Mouse (Mus musculus) spleen, adult 2 months (tissue): Measurements from ENCODE around the gene Nanos3. TPM values are rescaled to one million over a fixed set of nuclear protein-coding genes. Genes with fewer than 3 reads are reported as not detected.

Source experiments
- DNase-seq, 2 experiments: peaks; one replicate each; pipeline versions ENCODE4 v3.0.0 to v3.0.0-alpha.2; 2012 to 2021; ENCODE audit warnings: low spot score in 2 of 2, low read depth in 1 of 2
- H3K27ac ChIP-seq: fragments of 200-500 bp; 2 replicates; pipeline ENCODE4 v1.5.1; 2012; ENCODE audit warnings: low read length, inconsistent platforms; ENCODE audit not compliant: insufficient read depth
- H3K27me3 ChIP-seq: fragments of 200-500 bp; 2 replicates; pipeline ENCODE4 v1.6.1; 2012; ENCODE audit warnings: mild to moderate bottlenecking, moderate library complexity, low read length, inconsistent platforms; ENCODE audit not compliant: control insufficient read depth, insufficient read depth
- H3K36me3 ChIP-seq: fragments of 200-500 bp; 2 replicates; pipeline ENCODE4 v1.6.1; 2012; ENCODE audit warnings: mild to moderate bottlenecking, low read length, inconsistent platforms; ENCODE audit not compliant: control insufficient read depth, insufficient read depth
- H3K4me1 ChIP-seq: fragments of 200-500 bp; 2 replicates; pipeline ENCODE4 v1.6.1; 2011; ENCODE audit warnings: inconsistent platforms; ENCODE audit not compliant: control insufficient read depth, insufficient read depth, insufficient read length
- H3K4me3 ChIP-seq: fragments of 200-500 bp; 2 replicates; pipeline ENCODE4 v1.5.1; 2011; ENCODE audit warnings: mild to moderate bottlenecking, inconsistent platforms; ENCODE audit not compliant: insufficient read depth, insufficient read length; ENCODE audit errors: extremely low read depth
- CTCF ChIP-seq: fragments of 200-500 bp; IDR thresholded peaks from 2 replicates; pipeline ENCODE4 v1.5.1; 2011; ENCODE audit warnings: mild to moderate bottlenecking, inconsistent platforms; ENCODE audit not compliant: insufficient read depth, insufficient read length, insufficient replicate concordance; ENCODE audit errors: extremely low read depth
- POLR2A ChIP-seq: fragments of 200-500 bp; IDR thresholded peaks from 2 replicates; pipeline ENCODE4 v1.6.1; 2011; ENCODE audit warnings: low read depth, low read length, inconsistent platforms
- WGBS: fragments of 180-500 bp; shearing (Covaris S2); methylation state at CpG from one replicate; pipeline ENCODE4 v1.1.7; 2018; 5-methylcytosine and 5-hydroxymethylcytosine counted together
- polyA plus RNA-seq: library from polyadenylated mRNA; depleted of rRNA; stranded (reverse); fragments of >200 nt; gene quantifications from 2 replicates; pipeline ENCODE4 v1.2.3, GENCODE M21; 2012

Nanos3 gene
- polyA plus RNA-seq, 1 experiment, result not detected

GRCm38 (mm10) chr8:84207811-84208210 lies 22.8 kb upstream of the Nanos3 start:
- Histone ChIP-seq H3K4me1 (peaks cover 34% of the 10 kb centered on the region), H3K36me3 (peaks cover 11% of the 10 kb centered on the region), H3K4me3 (no peak overlapping the region), H3K27me3 (no peaks in the 10 kb centered on the region), H3K27ac (peak overlapping the region; percentile 56)
- WGBS, result 13% methylated on average over 7 of the region's 7 CpGs
- TF ChIP-seq CTCF (no peak), POLR2A (no peak)
- DNase-seq, result no peak

DNA sequence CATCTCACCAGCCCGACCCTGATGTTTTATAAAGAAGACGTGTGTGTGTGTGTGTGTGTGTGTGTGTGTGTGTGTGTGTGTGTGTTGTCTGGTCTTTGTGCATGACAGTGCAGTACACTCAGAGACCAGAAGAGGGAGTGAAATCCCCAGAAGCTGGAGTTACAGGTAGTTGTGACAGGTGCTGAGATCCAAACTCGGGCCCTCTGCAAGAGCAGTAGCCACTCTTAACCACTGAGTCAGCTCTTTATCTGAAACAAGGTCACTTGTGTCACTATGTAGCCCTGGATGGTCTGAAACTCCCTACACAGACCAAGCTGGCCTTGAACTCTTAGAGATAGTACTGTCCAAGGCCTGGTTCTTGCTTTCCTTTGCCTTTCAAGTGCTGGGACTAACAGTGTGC lies 21.6 kb upstream of the Nanos3 start:
- Histone ChIP-seq H3K36me3 (peaks cover 3% of the 10 kb centered on the region), H3K4me1 (peaks cover 35% of the 10 kb centered on the region), H3K4me3 (no peak overlapping the region), H3K27me3 (no peaks in the 10 kb centered on the region), H3K27ac (no peak overlapping the region)
- WGBS, result 89% methylated on average over 3 of the region's 3 CpGs
- no peak for DNase-seq
- TF ChIP-seq POLR2A, result no peak
- no peak for TF ChIP-seq CTCF

DNA sequence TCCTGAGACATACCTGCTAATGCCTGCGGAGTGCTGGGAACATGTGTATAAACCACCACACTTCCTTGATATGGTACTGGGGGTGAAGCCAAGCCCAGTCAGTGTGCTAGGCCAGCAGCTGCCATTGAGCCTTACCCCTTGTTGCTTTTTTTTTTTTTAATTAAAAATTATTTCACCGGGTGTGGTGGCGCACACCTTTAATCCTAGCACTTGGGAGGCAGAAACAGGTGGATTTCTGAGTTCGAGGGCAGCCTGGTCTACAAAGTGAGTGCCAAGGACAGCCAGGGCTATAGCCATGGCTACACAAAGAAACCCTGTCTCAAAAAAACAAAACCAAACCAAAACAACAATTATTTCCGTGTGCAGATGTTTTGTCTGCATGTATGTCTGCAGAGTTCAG lies 20.1 kb upstream of the Nanos3 start:
- no peak for TF ChIP-seq CTCF
- TF ChIP-seq POLR2A, result no peak
- Histone ChIP-seq H3K27me3 (no peaks in the 10 kb centered on the region), H3K27ac (no peak overlapping the region), H3K4me3 (no peak overlapping the region), H3K36me3 (no peaks in the 10 kb centered on the region), H3K4me1 (peaks cover 44% of the 10 kb centered on the region)
- WGBS, result 90% methylated on average over 5 of the region's 5 CpGs
- DNase-seq, result no peak

- peaks cover 44% of the 10 kb centered on the region for H3K4me1 ChIP-seq
- peak in 1 of 2 experiments; percentile 41 for DNase-seq
- H3K36me3 ChIP-seq, result no peaks in the 10 kb centered on the region
- H3K27me3 ChIP-seq, result no peaks in the 10 kb centered on the region
- H3K27ac ChIP-seq, result peak overlapping the region; percentile 90
- TF ChIP-seq CTCF (0 out of 2 replicates have a peak, but pooled peaks have one; percentile 3), POLR2A (no peak)
- 27% methylated on average over 13 of the region's 13 CpGs for WGBS
- peak overlapping the region; percentile 52; the same call in 1 of the 2 replicates for H3K4me3 ChIP-seq
Observed at GRCm38 (mm10) chr8:84203975-84204772, 19.2 kb upstream of the Nanos3 start.

DNA sequence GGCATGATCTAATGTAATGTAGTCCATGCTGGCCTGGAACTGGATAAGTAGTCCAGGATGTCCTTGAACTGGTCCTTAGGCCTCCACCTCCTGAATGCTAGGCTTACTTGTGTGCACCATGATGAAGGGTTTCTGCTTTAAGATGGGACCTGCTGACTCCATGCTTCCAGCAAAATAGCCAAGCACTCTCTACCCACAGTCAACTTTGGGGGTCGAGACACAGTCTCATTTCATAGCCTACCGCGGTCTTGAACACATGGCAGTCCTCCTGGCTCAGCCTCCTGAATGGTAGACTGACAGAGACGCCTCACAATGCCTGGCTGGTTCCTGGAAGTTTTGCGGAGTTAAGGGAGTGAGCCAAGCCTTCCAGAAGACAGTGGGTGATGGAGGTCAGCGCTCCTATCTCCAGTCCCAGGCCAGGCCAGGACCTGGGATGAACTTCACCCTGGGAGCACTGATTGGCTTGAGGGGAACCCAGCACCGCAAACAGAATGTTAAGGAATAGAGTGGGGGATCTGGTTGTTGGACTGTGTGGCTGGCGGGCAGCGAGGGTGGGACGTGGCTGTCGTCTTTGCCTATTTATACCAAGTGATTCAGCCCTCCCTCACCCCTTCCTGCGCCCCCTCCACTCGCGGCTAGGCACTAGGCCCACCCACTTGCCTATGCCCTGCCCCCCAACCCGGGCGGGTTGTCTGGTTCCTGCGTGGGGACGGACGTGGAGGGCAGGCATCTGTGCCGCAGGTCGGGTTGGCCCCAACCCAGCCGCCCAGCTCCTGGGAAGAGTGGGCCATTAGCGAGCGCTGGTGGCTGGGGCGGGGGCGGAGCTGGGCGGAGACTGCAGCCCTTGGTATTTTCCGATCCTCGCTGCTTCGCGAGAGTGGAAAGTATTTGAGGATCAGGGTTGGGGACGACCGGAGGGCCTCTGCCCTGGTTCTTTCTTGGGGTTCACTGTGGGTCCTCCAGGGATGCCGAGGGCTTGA lies 18.2 kb upstream of the Nanos3 start:
- peak; percentile 67 to 68 for DNase-seq

DNA sequence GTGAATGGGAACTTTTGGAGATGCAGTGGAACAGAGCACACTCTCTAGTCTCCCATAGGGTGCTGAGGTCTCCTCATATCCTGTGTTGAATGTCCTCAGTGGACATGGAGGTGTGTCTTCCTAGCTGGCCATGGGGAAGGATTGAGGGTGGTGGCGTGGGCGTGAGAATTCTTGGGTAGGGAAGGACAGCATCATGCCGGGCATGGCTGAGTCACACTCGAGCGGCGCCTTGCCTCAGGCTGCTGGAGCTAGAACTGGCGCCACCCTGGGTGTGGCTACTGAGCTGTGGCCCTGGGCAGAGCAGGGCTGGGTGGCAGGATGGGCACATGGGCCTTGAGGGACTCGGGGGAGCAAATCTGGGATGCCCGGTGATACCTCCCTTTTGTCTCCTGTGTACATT lies 17.4 kb upstream of the Nanos3 start:
- TF ChIP-seq POLR2A (no peak), CTCF (no peak)
- peak overlapping the region; percentile 92 for H3K27ac ChIP-seq
- no peak for DNase-seq
- H3K4me1 ChIP-seq, result peaks cover 39% of the 10 kb centered on the region
- WGBS, result 35% methylated on average over 9 of the region's 9 CpGs
- H3K27me3 ChIP-seq, result no peaks in the 10 kb centered on the region
- peak overlapping the region; percentile 77; the same call in 1 of the 2 replicates for H3K4me3 ChIP-seq
- no peaks in the 10 kb centered on the region for H3K36me3 ChIP-seq

More for the DNA sequence above, 18.2 kb upstream of the Nanos3 start:
- TF ChIP-seq CTCF, result no peak
- peak; percentile 16 for TF ChIP-seq POLR2A
- no peaks in the 10 kb centered on the region for H3K27me3 ChIP-seq
- peaks cover 41% of the 10 kb centered on the region for H3K4me1 ChIP-seq
- H3K4me3 ChIP-seq, result peak overlapping the region; percentile 52; the same call in 1 of the 2 replicates
- H3K27ac ChIP-seq, result peak overlapping the region; percentile 90
- WGBS, result 10% methylated on average over 34 of the region's 34 CpGs
- H3K36me3 ChIP-seq, result no peaks in the 10 kb centered on the region
